Mouse (Mus musculus) ES-E14 (cell line): ENCODE results near the gene Bmp7.

Source experiments
- MAFK ChIP-seq: IDR thresholded peaks from 2 replicates; pipeline ENCODE4 v1.6.1; 2014; ENCODE audit warnings: mild to moderate bottlenecking, low read depth, low read length, inconsistent platforms; ENCODE audit not compliant: insufficient read depth
- ZNF384 ChIP-seq: IDR thresholded peaks from 2 replicates; pipeline ENCODE4 v1.6.1; 2012; ENCODE audit warnings: low read depth, low read length, inconsistent platforms

DNA sequence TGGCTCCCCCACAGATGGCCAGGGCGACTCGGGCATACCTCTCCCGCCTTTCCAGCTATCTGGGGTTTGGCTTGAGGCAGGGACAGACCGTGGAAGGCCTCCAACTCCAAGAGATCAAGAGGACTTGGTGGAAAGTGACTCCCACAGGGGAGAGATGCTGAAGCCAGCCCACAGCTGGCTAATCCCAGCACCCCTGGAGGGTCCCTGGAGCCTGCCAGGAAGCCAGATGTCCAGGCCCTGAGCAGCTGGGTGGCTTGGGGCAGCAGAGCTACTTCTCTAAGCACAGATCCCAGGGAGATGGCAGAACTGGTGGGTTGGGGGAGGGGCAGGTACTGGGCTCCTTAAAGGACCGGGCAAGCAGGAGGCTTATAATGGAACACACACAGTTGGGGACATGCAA is 28.4 kb downstream of the Bmp7 start:
- TF ChIP-seq ZNF384 (no peak), MAFK (no peak)
